Mouse (Mus musculus) testis, adult 2 months (tissue): ENCODE data around the gene Nckap5. TPM values are rescaled to one million over a fixed set of nuclear protein-coding genes. Genes with fewer than 3 reads are reported as not detected.

ENCODE experiments used
- H3K27ac ChIP-seq: fragments of 200-500 bp; 2 replicates; pipeline ENCODE4 v1.5.1; 2012; ENCODE audit warnings: low read depth, low read length; ENCODE audit not compliant: control insufficient read depth, insufficient read depth
- H3K27me3 ChIP-seq: fragments of 200-500 bp; 2 replicates; pipeline ENCODE4 v1.6.1; 2012; ENCODE audit warnings: mild to moderate bottlenecking, low read length, moderate library complexity; ENCODE audit not compliant: control insufficient read depth, insufficient read depth
- H3K36me3 ChIP-seq: fragments of 200-500 bp; 2 replicates; pipeline ENCODE4 v1.6.1; 2012; ENCODE audit warnings: mild to moderate bottlenecking, low read length; ENCODE audit not compliant: control insufficient read depth, insufficient read depth
- H3K4me1 ChIP-seq: fragments of 200-500 bp; 2 replicates; pipeline ENCODE4 v1.6.1; 2012; ENCODE audit warnings: low read length; ENCODE audit not compliant: control insufficient read depth, insufficient read depth
- H3K4me3 ChIP-seq: fragments of 200-500 bp; 2 replicates; pipeline ENCODE4 v1.5.1; 2012; ENCODE audit warnings: low read depth, mild to moderate bottlenecking, low read length, moderate library complexity, mixed read lengths; ENCODE audit not compliant: control insufficient read depth
- CTCF ChIP-seq: fragments of 200-500 bp; IDR thresholded peaks from 2 replicates; pipeline ENCODE4 v1.5.1; 2012; ENCODE audit warnings: low read depth, mild to moderate bottlenecking, inconsistent platforms, low read length, moderate library complexity; ENCODE audit not compliant: control insufficient read depth, insufficient read depth, insufficient replicate concordance
- POLR2A ChIP-seq: fragments of 200-500 bp; IDR thresholded peaks from 2 replicates; pipeline ENCODE4 v1.6.1; 2012; ENCODE audit warnings: low read depth, mild to moderate bottlenecking, inconsistent platforms, low read length, moderate library complexity; ENCODE audit not compliant: control insufficient read depth
- polyA plus RNA-seq: library from polyadenylated mRNA; depleted of rRNA; stranded (reverse); fragments of >200 nt; gene quantifications from 2 replicates; pipeline ENCODE4 v1.2.3, GENCODE M21; 2012

Gene Nckap5
- polyA plus RNA-seq, 1 experiment: 1.0 TPM

GRCm38 (mm10) chr1:126391204-126391603 lies 439.4 kb downstream of the Nckap5 start:
- Histone ChIP-seq H3K4me1 (no peaks in the 10 kb centered on the region), H3K4me3 (no peak overlapping the region), H3K27ac (no peak overlapping the region), H3K36me3 (no peaks in the 10 kb centered on the region), H3K27me3 (no peaks in the 10 kb centered on the region)
- TF ChIP-seq POLR2A (no peak), CTCF (no peak)

GRCm38 (mm10) chr1:126377339-126377980 lies 453.1 kb downstream of the Nckap5 start:
- H3K36me3 ChIP-seq: no peaks in the 10 kb centered on the region
- TF ChIP-seq POLR2A (no peak), CTCF (no peak)
- no peaks in the 10 kb centered on the region for H3K4me1 ChIP-seq
- no peak overlapping the region for H3K4me3 ChIP-seq
- no peaks in the 10 kb centered on the region for H3K27me3 ChIP-seq
- H3K27ac ChIP-seq: no peak overlapping the region

GRCm38 (mm10) chr1:126366736-126367135 lies 463.9 kb downstream of the Nckap5 start:
- H3K36me3 ChIP-seq: no peaks in the 10 kb centered on the region
- no peak for TF ChIP-seq POLR2A
- TF ChIP-seq CTCF: no peak
- no peaks in the 10 kb centered on the region for H3K4me1 ChIP-seq
- H3K27ac ChIP-seq: no peak overlapping the region
- no peak overlapping the region for H3K4me3 ChIP-seq
- no peaks in the 10 kb centered on the region for H3K27me3 ChIP-seq

- Histone ChIP-seq H3K27ac (no peak overlapping the region), H3K27me3 (no peaks in the 10 kb centered on the region), H3K36me3 (no peaks in the 10 kb centered on the region), H3K4me1 (no peaks in the 10 kb centered on the region), H3K4me3 (no peak overlapping the region)
- TF ChIP-seq CTCF: no peak
- no peak for TF ChIP-seq POLR2A
These were observed 466.0 kb downstream of the Nckap5 start for GRCm38 (mm10) chr1:126364556-126364955.

- Histone ChIP-seq H3K4me3 (no peak overlapping the region), H3K27me3 (no peaks in the 10 kb centered on the region), H3K27ac (no peak overlapping the region), H3K4me1 (no peaks in the 10 kb centered on the region), H3K36me3 (no peaks in the 10 kb centered on the region)
- TF ChIP-seq CTCF: no peak
- TF ChIP-seq POLR2A: no peak
These were observed 469.9 kb downstream of the Nckap5 start for GRCm38 (mm10) chr1:126360531-126361220.

GRCm38 (mm10) chr1:126360111-126360510 lies 470.5 kb downstream of the Nckap5 start:
- TF ChIP-seq CTCF (no peak), POLR2A (no peak)
- no peak overlapping the region for H3K4me3 ChIP-seq
- no peak overlapping the region for H3K27ac ChIP-seq
- H3K36me3 ChIP-seq: no peaks in the 10 kb centered on the region
- no peaks in the 10 kb centered on the region for H3K27me3 ChIP-seq
- H3K4me1 ChIP-seq: no peaks in the 10 kb centered on the region

- H3K27me3 ChIP-seq: no peaks in the 10 kb centered on the region
- no peak overlapping the region for H3K27ac ChIP-seq
- TF ChIP-seq CTCF: no peak
- no peak for TF ChIP-seq POLR2A
- no peaks in the 10 kb centered on the region for H3K4me1 ChIP-seq
- H3K4me3 ChIP-seq: no peak overlapping the region
- H3K36me3 ChIP-seq: no peaks in the 10 kb centered on the region
These were observed 488.8 kb downstream of the Nckap5 start for GRCm38 (mm10) chr1:126341806-126342205.
